Mouse (Mus musculus) small intestine, adult 2 months (tissue): ENCODE results near the gene Cers3.

ENCODE experiments used
- CTCF ChIP-seq: fragments of 200-500 bp; IDR thresholded peaks from 2 replicates; pipeline ENCODE4 v1.5.1; 2012; ENCODE audit warnings: low read depth, mild to moderate bottlenecking, control low read depth, inconsistent platforms, low read length, moderate library complexity, mixed read lengths; ENCODE audit not compliant: insufficient replicate concordance, insufficient read length; ENCODE audit errors: extremely low read depth
- POLR2A ChIP-seq: fragments of 200-500 bp; IDR thresholded peaks from 2 replicates; pipeline ENCODE4 v1.6.1; 2012; ENCODE audit warnings: low read depth, mild to moderate bottlenecking, control low read depth, inconsistent platforms, low read length, moderate library complexity

DNA sequence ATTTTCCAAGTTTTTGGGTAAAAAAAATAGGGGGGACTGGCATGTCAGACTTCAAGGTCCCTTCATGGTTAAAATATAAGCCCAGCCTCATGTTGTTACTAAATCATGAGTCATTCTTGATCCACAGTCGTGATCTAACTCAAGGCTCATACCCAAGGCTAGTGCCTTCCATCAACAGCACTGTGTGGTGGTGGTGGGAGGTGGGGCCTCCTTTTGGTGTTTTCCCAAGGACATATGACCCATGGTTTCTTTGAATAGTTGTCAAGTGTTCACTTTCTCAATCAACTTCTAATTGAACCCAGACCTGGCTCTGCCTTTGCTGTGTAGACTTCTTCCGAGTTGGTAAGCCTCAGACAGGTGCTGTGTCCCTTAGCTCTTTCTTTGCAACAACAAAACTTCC lies 44.5 kb downstream of the Cers3 start:
- TF ChIP-seq CTCF = no peak
- TF ChIP-seq POLR2A = no peak
